1 mouse cellular context compared by ENCODE assay signal in genomic region chr8:47674777-47675710, GRCm38 (mm10).
TF ChIP-seq lines count a peak whose summit lies in the region.

Ing2 (minus strand) TSS chr8:47675556.

TF ChIP-seq in CH12.LX, 34 proteins besides CTCF, POLR2A, EP300 and RAD21 (continued from another document):
- TF ChIP-seq RCOR1 (conservative IDR thresholded peaks at IDR 0.05; ENCODE audit: low read depth, low read length) (no peak), MAX (IDR thresholded peaks at IDR 0.05; ENCODE audit: low read length) (no peak; the same call in 1 of the 2 replicates), ZC3H11A (IDR thresholded peaks at IDR 0.05; ENCODE audit: low read depth, low read length) (no peak), BHLHE40 (IDR thresholded peaks at IDR 0.05; ENCODE audit: low read depth, low read length) (peak; percentile 17; the same call in 1 of the 2 replicates), SMC3 (IDR thresholded peaks at IDR 0.05; ENCODE audit: low read depth, low read length) (no peak), CHD2 (IDR thresholded peaks at IDR 0.05; ENCODE audit: low read length) (no peak), ETS1 (conservative IDR thresholded peaks at IDR 0.05; ENCODE audit: low read depth, low read length) (0 out of 2 replicates have a peak, but pooled peaks have one; percentile 42), ELF1 (IDR thresholded peaks at IDR 0.05; ENCODE audit: low read depth, low read length) (0 out of 2 replicates have a peak, but pooled peaks have one; percentile 26), IRF4 (IDR thresholded peaks at IDR 0.05; ENCODE audit: low read depth, low read length) (no peak; the same call in 1 of the 2 replicates), HCFC1 (IDR thresholded peaks at IDR 0.05; ENCODE audit: low read depth, low read length) (peak; percentile 45), UBTF (IDR thresholded peaks at IDR 0.05; ENCODE audit: low read depth, low read length) (peak; percentile 62), MEF2A (IDR thresholded peaks at IDR 0.05; ENCODE audit: borderline replicate concordance, low read depth, low read length) (peak; percentile 31; the same call in 1 of the 2 replicates)
